In the genomic region with DNA sequence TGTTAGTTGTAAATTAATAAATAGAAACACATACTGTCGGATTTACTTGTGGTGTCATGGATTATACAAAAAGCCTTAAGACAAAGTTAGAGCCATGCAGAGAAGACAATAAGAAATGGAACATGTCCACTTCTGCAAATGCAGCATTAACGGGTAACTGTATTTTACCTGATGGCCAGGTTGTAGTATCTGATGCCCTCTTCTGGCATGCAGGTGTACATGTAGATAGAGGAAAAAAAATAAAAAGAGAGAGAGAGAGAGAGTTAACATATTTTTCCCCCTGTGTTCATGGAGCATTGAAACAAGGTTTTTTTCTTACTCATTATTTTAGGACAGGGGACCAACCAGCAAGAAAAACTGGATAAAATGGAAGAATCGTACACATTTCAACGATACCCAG, we compare ENCODE assay signal across 21 mouse cellular contexts. TPM values are rescaled to one million over a fixed set of nuclear protein-coding genes. Genes with fewer than 3 reads are reported as not detected.
DNase-seq lines count a peak whose midpoint lies in the region; ATAC-seq and TF ChIP-seq lines count a peak whose summit lies in the region.
"Had no signal": no experiment of that assay in that cellular context is flagged by ENCODE, and none has a peak within 500 bp of the region (broad histone marks: within the 10 kb centered on the region; RNA-seq: fewer than 3 reads in every experiment).

No protein-coding gene starts in this region.

- TF ChIP-seq POLR2A in MEL (IDR thresholded peaks at IDR 0.05; ENCODE audit: control insufficient read depth in 1 of 2, insufficient read depth in 1 of 2, low read depth in 1 of 2, low read length in 2 of 2, poor library complexity in 1 of 2) = no peak

- ATAC-seq in kidney, postnatal 0 days (replicated peaks; ENCODE audit: low FRiP score, low read depth) = no peak
- no peak for ATAC-seq in midbrain, postnatal 0 days (ENCODE audit: low FRiP score)
- ATAC-seq in midbrain, embryonic 15.5 days (replicated peaks) = no peak
- ATAC-seq in neural tube, embryonic 15.5 days (ENCODE audit: low FRiP score) = no peak
- ATAC-seq: forebrain, embryonic 15.5 days had no signal

- no peaks in the 10 kb centered on the region for H3K4me1 ChIP-seq in kidney, postnatal 0 days (replicated peaks; ENCODE audit: insufficient read depth, low read length)
- no peaks in the 10 kb centered on the region for H3K4me1 ChIP-seq in midbrain, postnatal 0 days (ENCODE audit: insufficient read depth, low read length)
- no peaks in the 10 kb centered on the region for H3K4me1 ChIP-seq in midbrain, embryonic 15.5 days
- no peaks in the 10 kb centered on the region for H3K4me1 ChIP-seq in MEL (ENCODE audit: control insufficient read depth in 1 of 2, insufficient read depth in 2 of 2, low read length in 2 of 2)
- H3K4me1 ChIP-seq in neural tube, embryonic 15.5 days = no peaks in the 10 kb centered on the region
- H3K4me1 ChIP-seq in hindbrain, embryonic 10.5 days (replicated peaks) = no peaks in the 10 kb centered on the region
- H3K4me1 ChIP-seq: embryonic facial prominence, embryonic 12.5 days; forebrain, embryonic 15.5 days; heart, embryonic 13.5 days; hindbrain, embryonic 15.5 days; lung, embryonic 15.5 days; midbrain, embryonic 12.5 days had no signal

- H3K27ac ChIP-seq in kidney, postnatal 0 days = no peak overlapping the region
- no peak overlapping the region for H3K27ac ChIP-seq in midbrain, postnatal 0 days (ENCODE audit: low read depth, low read length)
- H3K27ac ChIP-seq in midbrain, embryonic 15.5 days = no peak overlapping the region
- H3K27ac ChIP-seq in MEL (ENCODE audit: control insufficient read depth, low read depth, low read length) = no peak overlapping the region
- no peak overlapping the region for H3K27ac ChIP-seq in neural tube, embryonic 15.5 days (replicated peaks)
- no peak overlapping the region for H3K27ac ChIP-seq in hindbrain, embryonic 10.5 days
- H3K27ac ChIP-seq: embryonic facial prominence, embryonic 12.5 days; forebrain, embryonic 15.5 days; heart, embryonic 13.5 days; hindbrain, embryonic 15.5 days; limb, embryonic 10.5 days; lung, embryonic 15.5 days; midbrain, embryonic 12.5 days had no signal

- H3K27me3 ChIP-seq in kidney, postnatal 0 days (ENCODE audit: insufficient read depth, low read length) = no peaks in the 10 kb centered on the region
- H3K27me3 ChIP-seq in midbrain, postnatal 0 days (ENCODE audit: insufficient read depth, low read length) = no peaks in the 10 kb centered on the region
- no peaks in the 10 kb centered on the region for H3K27me3 ChIP-seq in midbrain, embryonic 15.5 days (replicated peaks)
- no peaks in the 10 kb centered on the region for H3K27me3 ChIP-seq in MEL (ENCODE audit: control insufficient read depth in 1 of 2, insufficient read depth in 2 of 2, low read length in 2 of 2)
- H3K27me3 ChIP-seq in neural tube, embryonic 15.5 days (replicated peaks) = no peaks in the 10 kb centered on the region
- H3K27me3 ChIP-seq in hindbrain, embryonic 10.5 days (ENCODE audit: insufficient read depth, poor library complexity, severe bottlenecking) = no peaks in the 10 kb centered on the region
- H3K27me3 ChIP-seq: embryonic facial prominence, embryonic 12.5 days; forebrain, embryonic 15.5 days; heart, embryonic 13.5 days; hindbrain, embryonic 15.5 days; lung, embryonic 15.5 days; midbrain, embryonic 12.5 days had no signal

- no peak; the same call in 1 of the 2 replicates for TF ChIP-seq RAD21 in MEL (IDR thresholded peaks at IDR 0.05; ENCODE audit: low read depth, low read length)

- H3K36me3 ChIP-seq in kidney, postnatal 0 days (ENCODE audit: insufficient read depth, low read length) = no peaks in the 10 kb centered on the region
- no peaks in the 10 kb centered on the region for H3K36me3 ChIP-seq in midbrain, postnatal 0 days (ENCODE audit: insufficient read depth, low read length)
- H3K36me3 ChIP-seq in midbrain, embryonic 15.5 days (replicated peaks) = no peaks in the 10 kb centered on the region
- peaks cover 0 to 2% of the 10 kb centered on the region in 2 experiments; a peak in 2 of 4 replicates for H3K36me3 ChIP-seq in MEL (ENCODE audit: control insufficient read depth in 1 of 2, insufficient read depth in 2 of 2, low read length in 2 of 2)
- no peaks in the 10 kb centered on the region for H3K36me3 ChIP-seq in neural tube, embryonic 15.5 days
- H3K36me3 ChIP-seq in hindbrain, embryonic 10.5 days = no peaks in the 10 kb centered on the region
- H3K36me3 ChIP-seq: embryonic facial prominence, embryonic 12.5 days; forebrain, embryonic 15.5 days; hindbrain, embryonic 15.5 days; limb, embryonic 10.5 days; lung, embryonic 15.5 days; midbrain, embryonic 12.5 days had no signal

- TF ChIP-seq EP300 in MEL (IDR thresholded peaks at IDR 0.05; ENCODE audit: low read depth in 1 of 2, low read length in 2 of 2) = no peak

- TF ChIP-seq CTCF in kidney, postnatal 0 days (IDR thresholded peaks at IDR 0.05; ENCODE audit: low read depth) = peak; percentile 59
- TF ChIP-seq CTCF in midbrain, postnatal 0 days (IDR thresholded peaks at IDR 0.05) = peak; percentile 81
- TF ChIP-seq CTCF in MEL (IDR thresholded peaks at IDR 0.05 in 2 of 3, conservative IDR thresholded peaks at IDR 0.05 in 1 of 3; ENCODE audit: control insufficient read depth in 1 of 3, insufficient read depth in 1 of 3, low read depth in 2 of 3, low read length in 3 of 3, poor library complexity in 1 of 3, severe bottlenecking in 1 of 3) = 0 out of 6 replicates have a peak, but pooled peaks of 1 of the 3 experiments have one; percentile 8

- H3K9me3 ChIP-seq in kidney, postnatal 0 days (replicated peaks; ENCODE audit: low read length) = no peaks in the 10 kb centered on the region
- no peaks in the 10 kb centered on the region for H3K9me3 ChIP-seq in midbrain, postnatal 0 days (ENCODE audit: low read length)
- no peaks in the 10 kb centered on the region for H3K9me3 ChIP-seq in midbrain, embryonic 15.5 days
- no peaks in the 10 kb centered on the region for H3K9me3 ChIP-seq in MEL (replicated peaks; ENCODE audit: insufficient read depth, low read length)
- no peaks in the 10 kb centered on the region for H3K9me3 ChIP-seq in neural tube, embryonic 15.5 days (replicated peaks)
- H3K9me3 ChIP-seq in hindbrain, embryonic 10.5 days = no peaks in the 10 kb centered on the region
- H3K9me3 ChIP-seq: embryonic facial prominence, embryonic 12.5 days; forebrain, embryonic 15.5 days; heart, embryonic 13.5 days; hindbrain, embryonic 15.5 days; limb, embryonic 10.5 days; lung, embryonic 15.5 days; midbrain, embryonic 12.5 days had no signal

- 87% methylated on average over 4 of the region's 4 CpGs for WGBS in kidney, postnatal 0 days
- WGBS in midbrain, postnatal 0 days = 85% methylated on average over 4 of the region's 4 CpGs
- 92% methylated on average over 4 of the region's 4 CpGs for WGBS in midbrain, embryonic 15.5 days
- WGBS in neural tube, embryonic 15.5 days = 88% methylated on average over 4 of the region's 4 CpGs
- WGBS in hindbrain, embryonic 10.5 days = 89% methylated on average over 4 of the region's 4 CpGs

- no peaks in the 10 kb centered on the region for H3K79me2 ChIP-seq in MEL (ENCODE audit: control insufficient read depth, insufficient read depth, low read length, poor library complexity)

- no peak overlapping the region for H3K4me2 ChIP-seq in kidney, postnatal 0 days (ENCODE audit: low read length)
- no peak overlapping the region for H3K4me2 ChIP-seq in midbrain, postnatal 0 days (ENCODE audit: low read depth, low read length, poor library complexity, severe bottlenecking)
- no peak overlapping the region for H3K4me2 ChIP-seq in midbrain, embryonic 15.5 days
- H3K4me2 ChIP-seq in neural tube, embryonic 15.5 days = no peak overlapping the region
- H3K4me2 ChIP-seq: embryonic facial prominence, embryonic 12.5 days; forebrain, embryonic 15.5 days; heart, embryonic 13.5 days; hindbrain, embryonic 15.5 days; liver, embryonic 11.5 days; lung, embryonic 15.5 days; midbrain, embryonic 12.5 days had no signal

- no peak overlapping the region for H3K9ac ChIP-seq in kidney, postnatal 0 days (ENCODE audit: low read depth, low read length)
- H3K9ac ChIP-seq in midbrain, postnatal 0 days (replicated peaks; ENCODE audit: low read length, poor library complexity, severe bottlenecking) = no peak overlapping the region
- no peak overlapping the region for H3K9ac ChIP-seq in midbrain, embryonic 15.5 days
- H3K9ac ChIP-seq in MEL (ENCODE audit: control insufficient read depth, low read depth, low read length, poor library complexity, severe bottlenecking) = no peak overlapping the region
- no peak overlapping the region for H3K9ac ChIP-seq in neural tube, embryonic 15.5 days (replicated peaks)
- H3K9ac ChIP-seq: embryonic facial prominence, embryonic 12.5 days; forebrain, embryonic 15.5 days; heart, embryonic 13.5 days; hindbrain, embryonic 15.5 days; lung, embryonic 15.5 days; midbrain, embryonic 12.5 days had no signal

- H3K4me3 ChIP-seq in kidney, postnatal 0 days (replicated peaks; ENCODE audit: low read depth, low read length) = no peak overlapping the region
- H3K4me3 ChIP-seq in midbrain, postnatal 0 days (ENCODE audit: low read depth, low read length) = no peak overlapping the region
- no peak overlapping the region for H3K4me3 ChIP-seq in midbrain, embryonic 15.5 days
- H3K4me3 ChIP-seq in MEL (ENCODE audit: control insufficient read depth in 1 of 2, insufficient read depth in 1 of 2, low read depth in 2 of 2, low read length in 2 of 2) = no peak overlapping the region
- H3K4me3 ChIP-seq in neural tube, embryonic 15.5 days (replicated peaks) = no peak overlapping the region
- no peak overlapping the region for H3K4me3 ChIP-seq in hindbrain, embryonic 10.5 days
- H3K4me3 ChIP-seq: embryonic facial prominence, embryonic 12.5 days; forebrain, embryonic 15.5 days; heart, embryonic 13.5 days; hindbrain, embryonic 15.5 days; limb, embryonic 10.5 days; lung, embryonic 15.5 days; midbrain, embryonic 12.5 days; myocyte had no signal

- no peak for DNase-seq in kidney, postnatal 0 days (ENCODE audit: low spot score)
- no peak for DNase-seq in kidney, postnatal 36 days
- peak; percentile 30 for DNase-seq in midbrain, postnatal 0 days (ENCODE audit: low spot score)
- no peak for DNase-seq in MEL (ENCODE audit: low read depth, low spot score)
- DNase-seq in hindbrain, embryonic 10.5 days (ENCODE audit: low spot score) = no peak
- DNase-seq: adrenal gland, adult 8-10 months; cerebellum, adult 9-11 months; kidney, adult 11 months; kidney, postnatal 10 days; right cerebral cortex, postnatal 25 days had no signal

RNA-seq across cellular contexts. Expression of gene Kpna1, which starts 11.2 kb away (rescaled TPM):
- polyA plus RNA-seq in kidney, postnatal 0 days (2015; fragmentation: Nextera tagmentation; extraction: Ambion mirVana) = 23.3 and 24.7 TPM in 2 replicates
- total RNA-seq in midbrain, postnatal 0 days (2014; rRNA removed) = 68.5 and 84.4 TPM in 2 replicates
- 56.0 and 61.6 TPM in 2 replicates for polyA plus RNA-seq in midbrain, postnatal 0 days (2015; fragmentation: Nextera tagmentation; extraction: Ambion mirVana)
- 74.3 and 83.1 TPM in 2 replicates for polyA plus RNA-seq in midbrain, embryonic 15.5 days (2015; fragmentation: Nextera tagmentation; extraction: Ambion mirVana)
- 24.5 and 25.2 TPM in 2 replicates for total RNA-seq in MEL (2012; rRNA removed)
- polyA plus RNA-seq in MEL (2012; ENCODE audit: insufficient read depth in 1 of 2, insufficient read length in 2 of 2, low read depth in 1 of 2, low replicate concordance in 2 of 2, missing spikeins in 1 of 2) = 10 to 100 TPM in 1 of 2 experiments, not detected in 1; 34.9 TPM
- 61.3 and 65.6 TPM in 2 replicates for polyA plus RNA-seq in neural tube, embryonic 15.5 days (2015; fragmentation: Nextera tagmentation; extraction: Ambion mirVana)
- polyA plus RNA-seq in hindbrain, embryonic 10.5 days (2016; fragmentation: Nextera tagmentation; extraction: Ambion mirVana) = 65.8 and 76.5 TPM in 2 replicates

RNA-seq across cellular contexts. Expression of gene Dtx3l, which starts 28.4 kb away (rescaled TPM):
- 4.4 and 4.8 TPM in 2 replicates for polyA plus RNA-seq in kidney, postnatal 0 days (2015; fragmentation: Nextera tagmentation; extraction: Ambion mirVana)
- 1.9 and 2.3 TPM in 2 replicates for total RNA-seq in midbrain, postnatal 0 days (2014; rRNA removed)
- polyA plus RNA-seq in midbrain, postnatal 0 days (2015; fragmentation: Nextera tagmentation; extraction: Ambion mirVana) = 0.93 and 1.2 TPM in 2 replicates
- 1.5 and 1.8 TPM in 2 replicates for polyA plus RNA-seq in midbrain, embryonic 15.5 days (2015; fragmentation: Nextera tagmentation; extraction: Ambion mirVana)
- total RNA-seq in MEL (2012; rRNA removed) = 3.5 and 3.9 TPM in 2 replicates
- polyA plus RNA-seq in MEL (2012; ENCODE audit: insufficient read depth in 1 of 2, insufficient read length in 2 of 2, low read depth in 1 of 2, low replicate concordance in 2 of 2, missing spikeins in 1 of 2) = 1 to 10 TPM in 1 of 2 experiments, not detected in 1; 6.0 TPM
- 1.4 and 6.1 TPM in 2 replicates for polyA plus RNA-seq in neural tube, embryonic 15.5 days (2015; fragmentation: Nextera tagmentation; extraction: Ambion mirVana)
- polyA plus RNA-seq in hindbrain, embryonic 10.5 days (2016; fragmentation: Nextera tagmentation; extraction: Ambion mirVana) = 1.3 and 2.4 TPM in 2 replicates

RNA-seq across cellular contexts. Expression of gene Parp9, which starts 29.0 kb away (rescaled TPM):
- 10.7 and 11.3 TPM in 2 replicates for polyA plus RNA-seq in kidney, postnatal 0 days (2015; fragmentation: Nextera tagmentation; extraction: Ambion mirVana)
- total RNA-seq in midbrain, postnatal 0 days (2014; rRNA removed) = 3.0 and 4.3 TPM in 2 replicates
- 1.9 and 3.3 TPM in 2 replicates for polyA plus RNA-seq in midbrain, postnatal 0 days (2015; fragmentation: Nextera tagmentation; extraction: Ambion mirVana)
- polyA plus RNA-seq in midbrain, embryonic 15.5 days (2015; fragmentation: Nextera tagmentation; extraction: Ambion mirVana) = 1.8 and 2.6 TPM in 2 replicates
- 3.0 and 3.4 TPM in 2 replicates for total RNA-seq in MEL (2012; rRNA removed)
- 1 to 10 TPM in 1 of 2 experiments, not detected in 1; 5.3 TPM for polyA plus RNA-seq in MEL (2012; ENCODE audit: insufficient read depth in 1 of 2, insufficient read length in 2 of 2, low read depth in 1 of 2, low replicate concordance in 2 of 2, missing spikeins in 1 of 2)
- 2.0 and 7.8 TPM in 2 replicates for polyA plus RNA-seq in neural tube, embryonic 15.5 days (2015; fragmentation: Nextera tagmentation; extraction: Ambion mirVana)
- 2.0 and 2.2 TPM in 2 replicates for polyA plus RNA-seq in hindbrain, embryonic 10.5 days (2016; fragmentation: Nextera tagmentation; extraction: Ambion mirVana)
